Mouse (Mus musculus): ENCODE measurements around the gene Trp53i11.

- TF ChIP-seq POLR2A (IDR thresholded peaks at IDR 0.05; ENCODE audit: borderline replicate concordance, insufficient read depth, low read length), result no peak
- no peak for TF ChIP-seq CTCF (IDR thresholded peaks at IDR 0.05; ENCODE audit: borderline replicate concordance, insufficient read depth, low read depth, low read length)
These were observed 43.2 kb upstream of the Trp53i11 start for GRCm38 (mm10) chr2:93144126-93144525.

All from cerebellum, adult 2 months (tissue).